Mouse (Mus musculus) limb, embryonic 14.5 days (tissue): ENCODE results near the gene 2310009B15Rik. TPM values are rescaled to one million over a fixed set of nuclear protein-coding genes. Genes with fewer than 3 reads are reported as not detected.
A peak's percentile ranks its signal among the peaks of the same experiment; 100 is the strongest.

Source experiments
- ATAC-seq: fragments of 200-750 bp; cut with Nextera tagmentation; 2 replicates; pipeline ENCODE4 v1.8.0; 2017; ENCODE audit warnings: low read depth, moderate number of reproducible peaks, moderate TSS enrichment; ENCODE audit not compliant: low FRiP score
- DNase-seq: peaks from one replicate; pipeline ENCODE4 v3.0.0-alpha.2; 2015; ENCODE audit warnings: low spot score
- H3K27ac ChIP-seq: fragments of 300-500 bp; sonication (generic); replicated peaks from 2 replicates; pipeline ENCODE4 v1.5.1; 2014; ENCODE audit warnings: low read depth, mild to moderate bottlenecking, low read length, moderate library complexity, mixed read lengths
- H3K27me3 ChIP-seq: fragments of 300-500 bp; sonication (generic); 2 replicates; pipeline ENCODE4 v1.6.1; 2014; ENCODE audit warnings: low read length, mixed read lengths; ENCODE audit not compliant: control insufficient read depth, insufficient read depth
- H3K36me3 ChIP-seq: fragments of 300-500 bp; sonication (generic); 2 replicates; pipeline ENCODE4 v1.6.1; 2014; ENCODE audit warnings: mild to moderate bottlenecking, low read length, moderate library complexity, mixed read lengths; ENCODE audit not compliant: control insufficient read depth, insufficient read depth
- H3K4me1 ChIP-seq: fragments of 300-500 bp; sonication (generic); 2 replicates; pipeline ENCODE4 v1.6.1; 2014; ENCODE audit warnings: antibody characterized with exemption, low read length, mixed read lengths; ENCODE audit not compliant: control insufficient read depth, insufficient read depth
- H3K4me2 ChIP-seq: fragments of 300-500 bp; sonication (generic); replicated peaks from 2 replicates; pipeline ENCODE4 v1.6.1; 2014; ENCODE audit warnings: low read depth, mild to moderate bottlenecking, low read length, moderate library complexity; ENCODE audit not compliant: severe bottlenecking
- H3K4me3 ChIP-seq: fragments of 300-500 bp; sonication (generic); replicated peaks from 2 replicates; pipeline ENCODE4 v1.5.1; 2014; ENCODE audit warnings: low read length
- H3K9ac ChIP-seq: fragments of 300-500 bp; sonication (generic); 2 replicates; pipeline ENCODE4 v1.6.1; 2014; ENCODE audit warnings: mild to moderate bottlenecking, low read depth, low read length, moderate library complexity; ENCODE audit not compliant: severe bottlenecking
- H3K9me3 ChIP-seq: fragments of 300-500 bp; sonication (generic); 2 replicates; pipeline ENCODE4 v1.6.1; 2016; ENCODE audit warnings: low read length; ENCODE audit not compliant: control insufficient read depth
- POLR2A ChIP-seq: fragments of 200-500 bp; IDR thresholded peaks from 2 replicates; pipeline ENCODE4 v1.8.0; 2012; ENCODE audit warnings: inconsistent platforms, mild to moderate bottlenecking, moderate library complexity, borderline replicate concordance; ENCODE audit not compliant: insufficient read depth, insufficient read length; ENCODE audit errors: extremely low read depth
- WGBS: fragments of 180-500 bp; shearing (Covaris S2); extraction: QIAGEN DNeasy Blood & Tissue Kit; methylation state at CpG from one replicate; pipeline ENCODE4 v1.1.7; 2014; 5-methylcytosine and 5-hydroxymethylcytosine counted together
- polyA plus RNA-seq, 2 experiments: library from polyadenylated mRNA; depleted of rRNA in 1 of 2; stranded (reverse) in 1 of 2; unstranded in 1 of 2; fragments of >200 nt; fragmentation: Nextera tagmentation in 1 of 2; extraction: Ambion mirVana in 1 of 2; gene quantifications; 2 replicates each; pipeline versions ENCODE4 v1.2.1 to v1.2.3; 2012 to 2014

2310009B15Rik gene
- polyA plus RNA-seq, 2 experiments = 47.9 to 50.4 TPM

GRCm38 (mm10) chr1:138842315-138842714 lies 14.3 kb downstream of the 2310009B15Rik start:
- no peaks in the 10 kb centered on the region for H3K36me3 ChIP-seq
- peaks cover 24% of the 10 kb centered on the region for H3K4me1 ChIP-seq
- peak overlapping the region; percentile 76 for H3K9ac ChIP-seq
- peak overlapping the region; percentile 82 for H3K27ac ChIP-seq
- peak overlapping the region; percentile 55 for H3K4me2 ChIP-seq
- DNase-seq (peak; percentile 45), ATAC-seq (peak; percentile 48)
- peak overlapping the region; percentile 48 for H3K4me3 ChIP-seq
- peak; percentile 73; the same call in 1 of the 2 replicates for TF ChIP-seq POLR2A
- no peaks in the 10 kb centered on the region for H3K9me3 ChIP-seq
- H3K27me3 ChIP-seq = peaks cover 42% of the 10 kb centered on the region
- 0% methylated on average over 8 of the region's 8 CpGs for WGBS

GRCm38 (mm10) chr1:138841306-138842095 lies 15.2 kb downstream of the 2310009B15Rik start:
- ATAC-seq = no peak
- under 1% methylated on average over 54 of the region's 54 CpGs for WGBS
- Histone ChIP-seq H3K27me3 (peaks cover 35% of the 10 kb centered on the region), H3K36me3 (no peaks in the 10 kb centered on the region), H3K4me3 (peak overlapping the region; percentile 48), H3K27ac (peak overlapping the region; percentile 82), H3K4me2 (peak overlapping the region; percentile 55), H3K9ac (peak overlapping the region; percentile 76), H3K9me3 (no peaks in the 10 kb centered on the region), H3K4me1 (peaks cover 24% of the 10 kb centered on the region)
- TF ChIP-seq POLR2A = no peak
- DNase-seq = peak; percentile 48

GRCm38 (mm10) chr1:138840440-138841305 lies 16.0 kb downstream of the 2310009B15Rik start:
- DNase-seq = peak; percentile 25

DNA sequence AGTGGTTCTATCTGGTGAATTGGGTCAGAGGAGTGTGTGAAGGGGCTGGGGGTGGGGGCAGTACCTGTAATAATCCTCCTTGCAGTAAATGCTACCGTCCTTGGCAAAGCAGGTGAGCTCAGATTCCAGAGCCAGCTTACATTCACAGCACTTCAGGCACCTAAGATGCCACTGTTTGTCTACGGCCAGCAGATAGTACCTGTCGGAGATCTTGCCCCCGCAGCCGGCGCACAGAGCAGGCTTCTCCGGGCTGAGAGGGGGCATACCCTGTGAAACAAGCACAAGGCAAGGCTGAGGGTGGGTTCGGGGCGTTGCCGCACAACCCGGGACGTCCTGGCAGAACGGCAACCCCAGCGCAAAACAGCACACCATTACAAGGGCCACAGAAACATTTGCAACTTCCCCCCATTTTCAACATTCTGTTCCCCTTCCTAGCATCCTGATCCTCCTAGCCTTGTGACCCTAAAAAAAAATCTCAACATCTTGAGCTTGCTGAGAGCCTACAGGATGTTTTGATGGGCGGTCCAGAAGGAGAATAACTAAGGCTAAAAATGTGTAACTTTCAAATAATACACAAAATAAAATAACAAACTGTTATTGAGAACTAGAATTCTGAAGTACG lies 16.7 kb downstream of the 2310009B15Rik start:
- peak overlapping the region; percentile 48 for H3K4me3 ChIP-seq
- H3K9ac ChIP-seq = peak overlapping the region; percentile 76
- 3% methylated on average over 16 of the region's 16 CpGs for WGBS
- no peak for DNase-seq
- no peaks in the 10 kb centered on the region for H3K9me3 ChIP-seq
- TF ChIP-seq POLR2A = no peak
- peaks cover 24% of the 10 kb centered on the region for H3K4me1 ChIP-seq
- ATAC-seq = no peak
- H3K27ac ChIP-seq = peak overlapping the region; percentile 41; the same call in 1 of the 2 replicates
- H3K4me2 ChIP-seq = peak overlapping the region; percentile 55
- peaks cover 27% of the 10 kb centered on the region for H3K27me3 ChIP-seq
- no peaks in the 10 kb centered on the region for H3K36me3 ChIP-seq

More at GRCm38 (mm10) chr1:138840440-138841305, 16.0 kb downstream of the 2310009B15Rik start:
- WGBS = 3% methylated on average over 25 of the region's 25 CpGs
- no peak for ATAC-seq
- H3K4me1 ChIP-seq = peaks cover 24% of the 10 kb centered on the region
- H3K27ac ChIP-seq = peak overlapping the region; percentile 82
- no peaks in the 10 kb centered on the region for H3K9me3 ChIP-seq
- peaks cover 31% of the 10 kb centered on the region for H3K27me3 ChIP-seq
- peak overlapping the region; percentile 48 for H3K4me3 ChIP-seq
- peak overlapping the region; percentile 76 for H3K9ac ChIP-seq
- TF ChIP-seq POLR2A = no peak
- no peaks in the 10 kb centered on the region for H3K36me3 ChIP-seq
- H3K4me2 ChIP-seq = peak overlapping the region; percentile 55

- Histone ChIP-seq H3K4me3 (peak overlapping the region; percentile 48), H3K9me3 (no peaks in the 10 kb centered on the region), H3K36me3 (no peaks in the 10 kb centered on the region), H3K4me2 (peak overlapping the region; percentile 55), H3K9ac (peak overlapping the region; percentile 76), H3K27ac (0 out of 2 replicates have a peak overlapping the region, but pooled peaks have one; percentile 41), H3K27me3 (peaks cover 26% of the 10 kb centered on the region), H3K4me1 (peaks cover 23% of the 10 kb centered on the region)
- 25% methylated on average over 2 of the region's 2 CpGs for WGBS
- ATAC-seq (no peak), DNase-seq (no peak)
- TF ChIP-seq POLR2A = no peak
Measured at GRCm38 (mm10) chr1:138839291-138839690, 17.4 kb downstream of the 2310009B15Rik start.
